Mouse (Mus musculus): ENCODE measurements at regions not wholly inside any gene's neighbourhood (a gene's known extent, or its start where the extent isn't known, plus 50 kb on each side); places are given as distances from the start of the nearest gene placed in this dataset.

GRCm38 (mm10) chr6:4397695-4398598 is 106.7 kb upstream of the Col1a2 start:
- H3K27me3 ChIP-seq (ENCODE audit: insufficient read depth, low read length) = no peaks in the 10 kb centered on the region
- no peaks in the 10 kb centered on the region for H3K36me3 ChIP-seq (ENCODE audit: insufficient read depth, low read length)
- no peak overlapping the region for H3K27ac ChIP-seq (ENCODE audit: low read length)
- 73% methylated on average over 16 of the region's 16 CpGs for WGBS
- H3K9ac ChIP-seq (replicated peaks; ENCODE audit: low read length) = no peak overlapping the region
- no peak overlapping the region for H3K4me2 ChIP-seq (replicated peaks; ENCODE audit: low read depth, low read length)
- H3K4me1 ChIP-seq (ENCODE audit: insufficient read depth, low read length) = no peaks in the 10 kb centered on the region
- no peak overlapping the region for H3K4me3 ChIP-seq (ENCODE audit: low read length)
- H3K9me3 ChIP-seq (ENCODE audit: low read length) = no peaks in the 10 kb centered on the region
- no peak for ATAC-seq (ENCODE audit: low FRiP score, low TSS enrichment)

DNA sequence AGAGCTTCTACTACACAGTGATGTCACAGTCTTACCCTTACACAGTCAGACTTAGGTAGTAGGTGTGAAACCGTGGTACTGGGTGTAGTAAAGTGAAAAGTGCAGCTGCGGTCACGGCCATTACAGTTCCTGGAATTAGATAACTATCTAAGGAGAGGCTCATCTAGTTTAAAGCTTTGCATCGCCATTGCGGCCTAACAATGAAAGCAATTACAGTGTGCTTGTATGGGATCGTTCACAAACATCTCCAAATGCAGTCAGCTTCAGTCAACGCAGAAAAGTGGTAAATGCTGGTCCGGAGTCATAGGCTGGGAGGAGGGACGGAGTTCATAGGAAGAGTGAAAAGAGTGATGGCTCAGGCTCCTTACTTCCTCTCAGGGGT is 106.0 kb upstream of the Col1a2 start:
- WGBS = 68% methylated on average over 9 of the region's 9 CpGs
- 0 out of 2 replicates have a peak, but pooled peaks have one; percentile 27 for ATAC-seq (ENCODE audit: low FRiP score, low TSS enrichment)
- no peaks in the 10 kb centered on the region for H3K9me3 ChIP-seq (ENCODE audit: low read length)
- no peak overlapping the region for H3K4me3 ChIP-seq (ENCODE audit: low read length)
- no peaks in the 10 kb centered on the region for H3K4me1 ChIP-seq (ENCODE audit: insufficient read depth, low read length)
- H3K9ac ChIP-seq (replicated peaks; ENCODE audit: low read length) = no peak overlapping the region
- H3K36me3 ChIP-seq (ENCODE audit: insufficient read depth, low read length) = no peaks in the 10 kb centered on the region
- H3K4me2 ChIP-seq (replicated peaks; ENCODE audit: low read depth, low read length) = no peak overlapping the region
- no peaks in the 10 kb centered on the region for H3K27me3 ChIP-seq (ENCODE audit: insufficient read depth, low read length)
- no peak overlapping the region for H3K27ac ChIP-seq (ENCODE audit: low read length)

- Histone ChIP-seq H3K9ac (replicated peaks; ENCODE audit: low read length) (no peak overlapping the region), H3K27ac (ENCODE audit: low read length) (no peak overlapping the region), H3K4me2 (replicated peaks; ENCODE audit: low read depth, low read length) (no peak overlapping the region), H3K9me3 (ENCODE audit: low read length) (no peaks in the 10 kb centered on the region), H3K36me3 (ENCODE audit: insufficient read depth, low read length) (no peaks in the 10 kb centered on the region), H3K4me3 (ENCODE audit: low read length) (no peak overlapping the region), H3K27me3 (ENCODE audit: insufficient read depth, low read length) (no peaks in the 10 kb centered on the region), H3K4me1 (ENCODE audit: insufficient read depth, low read length) (no peaks in the 10 kb centered on the region)
- WGBS = 86% methylated on average over 3 of the region's 3 CpGs
- no peak for ATAC-seq (ENCODE audit: low FRiP score, low TSS enrichment)
Measured at GRCm38 (mm10) chr6:4405301-4405700, 99.3 kb upstream of the Col1a2 start.

DNA sequence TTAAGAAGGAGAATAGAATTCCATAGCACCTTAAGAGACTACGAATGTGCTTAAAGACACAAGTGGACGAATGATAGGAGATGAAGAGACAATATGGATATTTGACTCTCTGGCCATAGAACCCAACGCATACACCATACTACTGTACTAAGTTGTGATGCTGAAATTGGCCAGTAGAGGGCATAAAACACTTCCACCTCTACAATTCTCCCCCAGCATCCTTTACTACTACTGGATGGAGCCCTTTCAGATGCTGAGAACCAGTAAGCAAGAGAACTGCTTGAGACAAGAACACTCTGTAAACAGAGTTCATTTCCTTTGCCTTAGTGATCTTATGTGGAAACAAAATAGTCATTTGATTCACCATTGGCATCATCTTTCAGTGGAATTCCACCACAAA is 96.9 kb upstream of the Col1a2 start:
- 44% methylated on average over 3 of the region's 3 CpGs for WGBS

GRCm38 (mm10) chr6:4413201-4413600 is 91.4 kb upstream of the Col1a2 start:
- H3K4me1 ChIP-seq (ENCODE audit: insufficient read depth, low read length) = no peaks in the 10 kb centered on the region
- H3K36me3 ChIP-seq (ENCODE audit: insufficient read depth, low read length) = no peaks in the 10 kb centered on the region
- H3K9ac ChIP-seq (replicated peaks; ENCODE audit: low read length) = no peak overlapping the region
- no peak overlapping the region for H3K27ac ChIP-seq (ENCODE audit: low read length)
- no peak overlapping the region for H3K4me2 ChIP-seq (replicated peaks; ENCODE audit: low read depth, low read length)
- no peaks in the 10 kb centered on the region for H3K9me3 ChIP-seq (ENCODE audit: low read length)
- WGBS = 82% methylated on average over 3 of the region's 3 CpGs
- no peaks in the 10 kb centered on the region for H3K27me3 ChIP-seq (ENCODE audit: insufficient read depth, low read length)
- ATAC-seq (ENCODE audit: low FRiP score, low TSS enrichment) = no peak
- no peak overlapping the region for H3K4me3 ChIP-seq (ENCODE audit: low read length)

More for the DNA sequence above, 96.9 kb upstream of the Col1a2 start:
- no peak for ATAC-seq (ENCODE audit: low FRiP score, low TSS enrichment)
- Histone ChIP-seq H3K9me3 (ENCODE audit: low read length) (no peaks in the 10 kb centered on the region), H3K27me3 (ENCODE audit: insufficient read depth, low read length) (no peaks in the 10 kb centered on the region), H3K27ac (ENCODE audit: low read length) (no peak overlapping the region), H3K36me3 (ENCODE audit: insufficient read depth, low read length) (no peaks in the 10 kb centered on the region), H3K9ac (replicated peaks; ENCODE audit: low read length) (no peak overlapping the region), H3K4me2 (replicated peaks; ENCODE audit: low read depth, low read length) (no peak overlapping the region), H3K4me1 (ENCODE audit: insufficient read depth, low read length) (no peaks in the 10 kb centered on the region), H3K4me3 (ENCODE audit: low read length) (no peak overlapping the region)

DNA sequence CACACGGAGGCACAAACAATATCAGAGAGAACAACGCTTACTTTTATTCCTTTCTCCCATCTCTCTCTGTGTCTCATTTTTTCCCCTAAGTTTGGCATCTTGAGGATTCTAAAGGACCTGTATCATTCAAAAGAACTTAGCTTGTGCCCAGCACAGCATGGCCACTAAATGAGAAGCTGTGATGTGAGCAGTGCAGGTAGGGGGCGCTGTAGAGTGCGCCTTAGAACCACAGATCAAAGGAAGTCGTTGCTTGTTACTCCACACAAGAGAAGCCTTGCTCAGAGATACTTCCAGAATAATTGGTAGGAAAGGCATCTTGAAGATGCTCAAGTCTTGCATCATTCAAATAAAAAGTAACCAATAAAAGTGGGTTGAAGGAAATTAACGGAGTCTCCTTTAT is 90.4 kb upstream of the Col1a2 start:
- H3K9me3 ChIP-seq (ENCODE audit: low read length) = no peaks in the 10 kb centered on the region
- no peaks in the 10 kb centered on the region for H3K27me3 ChIP-seq (ENCODE audit: insufficient read depth, low read length)
- H3K9ac ChIP-seq (replicated peaks; ENCODE audit: low read length) = no peak overlapping the region
- H3K4me1 ChIP-seq (ENCODE audit: insufficient read depth, low read length) = no peaks in the 10 kb centered on the region
- ATAC-seq (ENCODE audit: low FRiP score, low TSS enrichment) = no peak
- H3K27ac ChIP-seq (ENCODE audit: low read length) = no peak overlapping the region
- WGBS = 44% methylated on average over 6 of the region's 6 CpGs
- H3K4me2 ChIP-seq (replicated peaks; ENCODE audit: low read depth, low read length) = no peak overlapping the region
- no peaks in the 10 kb centered on the region for H3K36me3 ChIP-seq (ENCODE audit: insufficient read depth, low read length)
- H3K4me3 ChIP-seq (ENCODE audit: low read length) = no peak overlapping the region

DNA sequence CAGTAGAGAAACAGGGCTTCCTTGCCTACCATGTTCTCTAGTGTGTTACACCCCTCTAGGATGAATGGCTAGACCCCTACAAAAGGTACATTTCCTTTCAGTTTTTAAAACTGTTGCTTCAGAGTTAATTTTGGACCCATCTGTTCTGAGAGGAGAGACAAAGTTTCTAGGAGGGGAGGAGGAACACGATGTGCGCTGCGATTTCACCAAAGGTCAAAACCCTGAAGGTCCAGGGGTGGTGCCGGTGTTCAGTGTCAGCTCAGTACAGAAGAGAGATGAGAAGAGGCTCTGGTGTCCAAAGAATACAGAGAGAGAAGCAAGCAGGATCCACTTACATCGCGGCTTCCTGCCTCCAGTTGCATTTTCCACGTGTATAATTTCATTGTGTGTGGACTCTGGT is 89.4 kb upstream of the Col1a2 start:
- H3K4me3 ChIP-seq (ENCODE audit: low read length) = no peak overlapping the region
- no peak overlapping the region for H3K9ac ChIP-seq (replicated peaks; ENCODE audit: low read length)
- H3K4me2 ChIP-seq (replicated peaks; ENCODE audit: low read depth, low read length) = no peak overlapping the region
- H3K27ac ChIP-seq (ENCODE audit: low read length) = no peak overlapping the region
- no peak for ATAC-seq (ENCODE audit: low FRiP score, low TSS enrichment)
- H3K4me1 ChIP-seq (ENCODE audit: insufficient read depth, low read length) = no peaks in the 10 kb centered on the region
- H3K27me3 ChIP-seq (ENCODE audit: insufficient read depth, low read length) = no peaks in the 10 kb centered on the region
- 37% methylated on average over 7 of the region's 7 CpGs for WGBS
- no peaks in the 10 kb centered on the region for H3K36me3 ChIP-seq (ENCODE audit: insufficient read depth, low read length)
- H3K9me3 ChIP-seq (ENCODE audit: low read length) = no peaks in the 10 kb centered on the region

DNA sequence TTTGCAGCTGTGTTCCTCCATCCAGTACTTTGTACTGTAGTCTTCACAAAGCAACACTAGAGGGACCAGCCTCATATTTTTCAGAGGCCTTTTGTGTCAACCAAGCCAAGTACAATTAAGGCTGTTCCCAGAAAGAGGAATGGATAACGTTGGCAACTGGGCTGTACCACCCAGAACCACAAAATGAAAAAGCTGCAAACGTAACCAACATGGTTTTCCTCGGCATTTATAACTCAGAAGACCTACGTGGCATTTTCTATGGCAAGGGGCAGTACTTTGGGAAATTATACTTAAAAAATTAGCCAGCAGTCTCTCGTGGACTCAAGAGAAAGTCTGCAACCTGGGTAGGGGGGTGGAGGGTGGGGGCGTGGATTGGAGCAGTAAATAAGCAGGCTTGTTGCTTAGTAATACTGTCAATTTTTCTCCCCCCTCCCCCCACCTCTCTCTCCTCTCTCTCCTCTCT is 87.3 kb upstream of the Col1a2 start:
- H3K36me3 ChIP-seq (ENCODE audit: insufficient read depth, low read length) = no peaks in the 10 kb centered on the region
- ATAC-seq (ENCODE audit: low FRiP score, low TSS enrichment) = peak; percentile 84; the same call in 1 of the 2 replicates
- peak overlapping the region; percentile 27; the same call in 1 of the 2 replicates for H3K4me2 ChIP-seq (replicated peaks; ENCODE audit: low read depth, low read length)
- no peaks in the 10 kb centered on the region for H3K27me3 ChIP-seq (ENCODE audit: insufficient read depth, low read length)
- no peaks in the 10 kb centered on the region for H3K4me1 ChIP-seq (ENCODE audit: insufficient read depth, low read length)
- WGBS = 30% methylated on average over 6 of the region's 6 CpGs
- no peaks in the 10 kb centered on the region for H3K9me3 ChIP-seq (ENCODE audit: low read length)
- no peak overlapping the region for H3K9ac ChIP-seq (replicated peaks; ENCODE audit: low read length)
- 0 out of 2 replicates have a peak overlapping the region, but pooled peaks have one; percentile 16 for H3K4me3 ChIP-seq (ENCODE audit: low read length)
- H3K27ac ChIP-seq (ENCODE audit: low read length) = peak overlapping the region; percentile 58

- H3K9me3 ChIP-seq (ENCODE audit: low read length) = no peaks in the 10 kb centered on the region
- 32% methylated on average over 10 of the region's 10 CpGs for WGBS
- no peak overlapping the region for H3K4me2 ChIP-seq (replicated peaks; ENCODE audit: low read depth, low read length)
- no peak overlapping the region for H3K4me3 ChIP-seq (ENCODE audit: low read length)
- H3K36me3 ChIP-seq (ENCODE audit: insufficient read depth, low read length) = no peaks in the 10 kb centered on the region
- H3K4me1 ChIP-seq (ENCODE audit: insufficient read depth, low read length) = no peaks in the 10 kb centered on the region
- H3K27me3 ChIP-seq (ENCODE audit: insufficient read depth, low read length) = no peaks in the 10 kb centered on the region
- no peak for ATAC-seq (ENCODE audit: low FRiP score, low TSS enrichment)
- no peak overlapping the region; the same call in 1 of the 2 replicates for H3K27ac ChIP-seq (ENCODE audit: low read length)
- H3K9ac ChIP-seq (replicated peaks; ENCODE audit: low read length) = no peak overlapping the region
Measured at GRCm38 (mm10) chr6:4418376-4418775, 86.2 kb upstream of the Col1a2 start.

DNA sequence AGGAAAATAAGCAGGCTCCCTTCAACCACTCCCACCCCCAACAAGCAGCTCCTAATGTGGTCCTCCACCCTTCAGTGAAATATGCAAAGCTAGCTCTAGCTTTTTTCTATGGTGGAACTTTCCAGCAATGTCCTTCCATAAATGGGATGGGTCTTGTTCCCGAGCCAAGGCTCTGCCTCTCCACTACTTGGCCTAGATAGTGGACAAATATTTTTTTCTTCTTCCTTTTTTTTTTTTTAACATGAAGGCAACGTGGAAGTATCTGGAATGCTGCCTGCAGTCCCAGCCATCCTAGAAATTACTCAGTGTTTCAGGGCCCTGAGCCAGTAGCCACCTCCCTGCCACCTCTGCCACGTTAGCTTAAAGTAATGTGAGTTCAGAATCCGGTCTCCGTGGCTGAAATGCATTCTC is 85.7 kb upstream of the Col1a2 start:
- H3K4me1 ChIP-seq (ENCODE audit: insufficient read depth, low read length) = no peaks in the 10 kb centered on the region
- no peak overlapping the region for H3K4me2 ChIP-seq (replicated peaks; ENCODE audit: low read depth, low read length)
- ATAC-seq (ENCODE audit: low FRiP score, low TSS enrichment) = peak; percentile 55; the same call in 1 of the 2 replicates
- H3K27me3 ChIP-seq (ENCODE audit: insufficient read depth, low read length) = no peaks in the 10 kb centered on the region
- H3K9ac ChIP-seq (replicated peaks; ENCODE audit: low read length) = no peak overlapping the region
- H3K9me3 ChIP-seq (ENCODE audit: low read length) = no peaks in the 10 kb centered on the region
- WGBS = 58% methylated on average over 5 of the region's 5 CpGs
- no peaks in the 10 kb centered on the region for H3K36me3 ChIP-seq (ENCODE audit: insufficient read depth, low read length)
- no peak overlapping the region for H3K4me3 ChIP-seq (ENCODE audit: low read length)
- H3K27ac ChIP-seq (ENCODE audit: low read length) = peak overlapping the region; percentile 55; the same call in 1 of the 2 replicates

Data from kidney, embryonic 16.5 days (tissue).